9 mouse cellular contexts compared by ENCODE assay signal in genomic region chr13:43524491-43525362, GRCm38 (mm10). TPM values are rescaled to one million over a fixed set of nuclear protein-coding genes. Genes with fewer than 3 reads are reported as not detected.
A peak's percentile ranks its signal among the peaks of the same experiment; 100 is the strongest.
DNase-seq lines count a peak whose midpoint lies in the region; ATAC-seq and TF ChIP-seq lines count a peak whose summit lies in the region.
"Had no signal": no experiment of that assay in that cellular context is flagged by ENCODE, and none has a peak within 500 bp of the region (broad histone marks: within the 10 kb centered on the region; RNA-seq: fewer than 3 reads in every experiment).

No protein-coding gene starts in this region.

- 54% methylated on average over 16 of the region's 16 CpGs for WGBS in forebrain, embryonic 14.5 days
- 70% methylated on average over 16 of the region's 16 CpGs for WGBS in limb, embryonic 14.5 days
- WGBS in midbrain, embryonic 15.5 days, result 52% methylated on average over 16 of the region's 16 CpGs

- H3K4me1 ChIP-seq in forebrain, embryonic 14.5 days (ENCODE audit: control insufficient read depth, insufficient read depth, low read length), result peaks cover 20% of the 10 kb centered on the region
- H3K4me1 ChIP-seq in limb, embryonic 14.5 days (ENCODE audit: control insufficient read depth, insufficient read depth, low read length), result peaks cover 17% of the 10 kb centered on the region
- peaks cover 17% of the 10 kb centered on the region for H3K4me1 ChIP-seq in midbrain, embryonic 15.5 days

- peak overlapping the region; percentile 44; the same call in 1 of the 2 replicates for H3K27ac ChIP-seq in forebrain, embryonic 14.5 days (ENCODE audit: low read depth, low read length)
- peak overlapping the region; percentile 72; the same call in 1 of the 2 replicates for H3K27ac ChIP-seq in limb, embryonic 14.5 days (replicated peaks; ENCODE audit: low read depth, low read length)
- H3K27ac ChIP-seq in midbrain, embryonic 15.5 days, result no peak overlapping the region; the same call in 1 of the 2 replicates
- H3K27ac ChIP-seq: embryonic facial prominence, embryonic 12.5 days had no signal

- H3K27me3 ChIP-seq in forebrain, embryonic 14.5 days (replicated peaks; ENCODE audit: control insufficient read depth, insufficient read depth, low read length), result no peaks in the 10 kb centered on the region
- H3K27me3 ChIP-seq in limb, embryonic 14.5 days (ENCODE audit: control insufficient read depth, insufficient read depth, low read length), result no peaks in the 10 kb centered on the region
- no peaks in the 10 kb centered on the region for H3K27me3 ChIP-seq in midbrain, embryonic 15.5 days (replicated peaks)
- H3K27me3 ChIP-seq: embryonic facial prominence, embryonic 12.5 days had no signal

- H3K36me3 ChIP-seq in forebrain, embryonic 14.5 days (ENCODE audit: control insufficient read depth, insufficient read depth, low read length), result no peaks in the 10 kb centered on the region
- no peaks in the 10 kb centered on the region for H3K36me3 ChIP-seq in limb, embryonic 14.5 days (ENCODE audit: control insufficient read depth, insufficient read depth, low read length)
- H3K36me3 ChIP-seq in midbrain, embryonic 15.5 days (replicated peaks), result no peaks in the 10 kb centered on the region
- H3K36me3 ChIP-seq: embryonic facial prominence, embryonic 12.5 days had no signal

- H3K9me3 ChIP-seq in forebrain, embryonic 14.5 days (replicated peaks; ENCODE audit: control insufficient read depth, low read length), result no peaks in the 10 kb centered on the region
- H3K9me3 ChIP-seq in limb, embryonic 14.5 days (ENCODE audit: control insufficient read depth, low read length), result no peaks in the 10 kb centered on the region
- H3K9me3 ChIP-seq in midbrain, embryonic 15.5 days, result no peaks in the 10 kb centered on the region
- H3K9me3 ChIP-seq: embryonic facial prominence, embryonic 12.5 days had no signal

- H3K4me3 ChIP-seq in forebrain, embryonic 14.5 days (ENCODE audit: low read depth, low read length), result no peak overlapping the region
- H3K4me3 ChIP-seq in limb, embryonic 14.5 days (replicated peaks; ENCODE audit: low read length), result no peak overlapping the region
- no peak overlapping the region for H3K4me3 ChIP-seq in midbrain, embryonic 15.5 days
- H3K4me3 ChIP-seq: embryonic facial prominence, embryonic 12.5 days had no signal

- H3K4me2 ChIP-seq in forebrain, embryonic 14.5 days (ENCODE audit: low read length), result no peak overlapping the region
- no peak overlapping the region for H3K4me2 ChIP-seq in limb, embryonic 14.5 days (replicated peaks; ENCODE audit: low read depth, low read length, severe bottlenecking)
- H3K4me2 ChIP-seq in midbrain, embryonic 15.5 days, result no peak overlapping the region
- H3K4me2 ChIP-seq: embryonic facial prominence, embryonic 12.5 days had no signal

- no peak overlapping the region for H3K9ac ChIP-seq in forebrain, embryonic 14.5 days (ENCODE audit: low read length)
- H3K9ac ChIP-seq in limb, embryonic 14.5 days (ENCODE audit: low read depth, low read length, severe bottlenecking), result no peak overlapping the region
- H3K9ac ChIP-seq in midbrain, embryonic 15.5 days, result no peak overlapping the region
- H3K9ac ChIP-seq: embryonic facial prominence, embryonic 12.5 days had no signal

- TF ChIP-seq POLR2A in limb, embryonic 14.5 days (IDR thresholded peaks at IDR 0.05; ENCODE audit: borderline replicate concordance, extremely low read depth, insufficient read depth, insufficient read length), result no peak

- intact Hi-C loops in heart, postnatal 25 days (cut with DNase I), result no loop called here

- DNase-seq in 3134 (ENCODE audit: extremely low read depth, insufficient read length, low spot score) (peak; percentile 77), 3T3-L1 (ENCODE audit: low read depth, low spot score) (peak; percentile 87)
- DNase-seq in forebrain, embryonic 14.5 days (ENCODE audit: low spot score), result peak; percentile 73
- peak; percentile 25 for DNase-seq in heart, postnatal 25 days (ENCODE audit: low spot score)
- DNase-seq in limb, embryonic 14.5 days (ENCODE audit: low spot score), result peak; percentile 54
- DNase-seq in natural killer cell, adult 2 months (ENCODE audit: low spot score in 2 of 2), result no peak

- peak; percentile 70 for ATAC-seq in forebrain, embryonic 14.5 days
- peak; percentile 48; the same call in 1 of the 2 replicates for ATAC-seq in limb, embryonic 14.5 days (ENCODE audit: low FRiP score, low read depth)
- peak; percentile 67; the same call in 1 of the 2 replicates for ATAC-seq in midbrain, embryonic 15.5 days (replicated peaks)
- no peak for ATAC-seq in erythroid progenitor cell, adult 5-6 weeks (replicated peaks; ENCODE audit: low FRiP score, poor library complexity, severe bottlenecking)

RNA-seq across cellular contexts. Expression of gene Mcur1, which starts 35.3 kb away (rescaled TPM):
- polyA plus RNA-seq in forebrain, embryonic 14.5 days (2014; fragmentation: Nextera tagmentation; extraction: Ambion mirVana), result 7.2 and 7.6 TPM in 2 replicates
- total RNA-seq in heart, postnatal 25 days (2021), result 10 to 100 TPM; 45.0 to 46.3 TPM
- polyA plus RNA-seq in limb, embryonic 14.5 days (2012; rRNA removed), result 19.7 and 23.1 TPM in 2 replicates
- 18.1 and 20.5 TPM in 2 replicates for polyA plus RNA-seq in limb, embryonic 14.5 days (2014; fragmentation: Nextera tagmentation; extraction: Ambion mirVana)
- polyA plus RNA-seq in midbrain, embryonic 15.5 days (2015; fragmentation: Nextera tagmentation; extraction: Ambion mirVana), result 6.4 and 7.2 TPM in 2 replicates
- total RNA-seq in erythroid progenitor cell, adult 5-6 weeks (2015; ENCODE audit: low replicate concordance), result 8.6 and 11.3 TPM in 2 replicates
- total RNA-seq in erythroid progenitor cell, adult 5-6 weeks (2017; ENCODE audit: low replicate concordance), result 4.7 and 16.6 TPM in 2 replicates

RNA-seq across cellular contexts. Expression of gene Ranbp9, which starts 43.6 kb away (rescaled TPM):
- 15.4 and 16.4 TPM in 2 replicates for polyA plus RNA-seq in forebrain, embryonic 14.5 days (2014; fragmentation: Nextera tagmentation; extraction: Ambion mirVana)
- 10 to 100 TPM; 43.3 to 43.6 TPM for total RNA-seq in heart, postnatal 25 days (2021)
- 34.5 and 36.9 TPM in 2 replicates for polyA plus RNA-seq in limb, embryonic 14.5 days (2012; rRNA removed)
- polyA plus RNA-seq in limb, embryonic 14.5 days (2014; fragmentation: Nextera tagmentation; extraction: Ambion mirVana), result 12.6 and 14.2 TPM in 2 replicates
- polyA plus RNA-seq in midbrain, embryonic 15.5 days (2015; fragmentation: Nextera tagmentation; extraction: Ambion mirVana), result 11.5 and 13.3 TPM in 2 replicates
- total RNA-seq in erythroid progenitor cell, adult 5-6 weeks (2015; ENCODE audit: low replicate concordance), result 23.9 and 51.9 TPM in 2 replicates
- 41.1 and 43.3 TPM in 2 replicates for total RNA-seq in erythroid progenitor cell, adult 5-6 weeks (2017; ENCODE audit: low replicate concordance)

Comparison
In these comparisons a context has a peak if more than half of its experiments do, and no peak if none do; other contexts are left out.
1. DNase-seq: peak in 3134 (single experiment), 3T3-L1 (single experiment), forebrain, embryonic 14.5 days (single experiment), heart, postnatal 25 days (single experiment) and limb, embryonic 14.5 days (single experiment); none in natural killer cell, adult 2 months (0 of 2).